Mouse (Mus musculus): ENCODE results near the gene Hpcal4.

GRCm38 (mm10) chr4:123219720-123220357, 36.8 kb downstream of the Hpcal4 start:
- TF ChIP-seq CTCF (IDR thresholded peaks at IDR 0.05; ENCODE audit: low read depth), result peak; percentile 98
- no peak for TF ChIP-seq EP300 (IDR thresholded peaks at IDR 0.05; ENCODE audit: low read depth)
